Mouse (Mus musculus) heart, postnatal 0 days (tissue): ENCODE data around the gene Atoh7. TPM values are rescaled to one million over a fixed set of nuclear protein-coding genes. Genes with fewer than 3 reads are reported as not detected.
"Not testable (repeated sequence)": the region's sequence is repeated elsewhere in the genome, so short reads cannot be mapped to it uniquely, and the experiment has no call there.

ENCODE experiments used
- ATAC-seq: fragments of 200-750 bp; cut with Nextera tagmentation; 2 replicates; pipeline ENCODE4 v1.8.0; 2017; ENCODE audit warnings: low read depth, moderate number of reproducible peaks, moderate library complexity; ENCODE audit not compliant: insufficient read depth
- DNase-seq: peaks from one replicate; pipeline ENCODE4 v3.0.0-alpha.2; 2016; ENCODE audit warnings: low spot score
- H3K27ac ChIP-seq: fragments of 300-500 bp; sonication (generic); 2 replicates; pipeline ENCODE4 v1.5.1; 2014; ENCODE audit warnings: low read depth, mild to moderate bottlenecking
- H3K27me3 ChIP-seq: fragments of 300-500 bp; sonication (generic); 2 replicates; pipeline ENCODE4 v1.6.1; 2014; ENCODE audit warnings: low read length, mixed read lengths; ENCODE audit not compliant: control insufficient read depth, insufficient read depth
- H3K36me3 ChIP-seq: fragments of 300-500 bp; sonication (generic); replicated peaks from 2 replicates; pipeline ENCODE4 v1.6.1; 2014; ENCODE audit warnings: low read length, mixed read lengths; ENCODE audit not compliant: control insufficient read depth, insufficient read depth
- H3K4me1 ChIP-seq: fragments of 300-500 bp; sonication (generic); 2 replicates; pipeline ENCODE4 v1.6.1; 2014; ENCODE audit warnings: antibody characterized with exemption; ENCODE audit not compliant: control insufficient read depth, insufficient read depth
- H3K4me2 ChIP-seq: fragments of 300-500 bp; sonication (generic); 2 replicates; pipeline ENCODE4 v1.6.1; 2014; ENCODE audit warnings: low read depth, mild to moderate bottlenecking, low read length, moderate library complexity
- H3K4me3 ChIP-seq: fragments of 300-500 bp; sonication (generic); 2 replicates; pipeline ENCODE4 v1.5.1; 2014; ENCODE audit warnings: low read depth, low read length
- H3K9ac ChIP-seq: fragments of 300-500 bp; sonication (generic); replicated peaks from 2 replicates; pipeline ENCODE4 v1.6.1; 2014; ENCODE audit warnings: low read depth, low read length, mixed read lengths
- H3K9me3 ChIP-seq: fragments of 300-500 bp; sonication (generic); replicated peaks from 2 replicates; pipeline ENCODE4 v1.6.1; 2016; ENCODE audit warnings: low read length; ENCODE audit not compliant: control insufficient read depth
- CTCF ChIP-seq: IDR thresholded peaks from 2 replicates; pipeline ENCODE4 v1.5.1; 2016; ENCODE audit warnings: antibody characterized with exemption, control low read depth, low read depth
- EP300 ChIP-seq: IDR thresholded peaks from 2 replicates; pipeline ENCODE4 v1.6.1; 2016; ENCODE audit warnings: antibody characterized with exemption, low read depth
- WGBS: fragments of 180-500 bp; shearing (Covaris S2); extraction: QIAGEN DNeasy Blood & Tissue Kit; methylation state at CpG from one replicate; pipeline ENCODE4 v1.1.7; 2014; 5-methylcytosine and 5-hydroxymethylcytosine counted together
- polyA plus RNA-seq: library from polyadenylated mRNA; unstranded; fragments of >200 nt; fragmentation: Nextera tagmentation; extraction: Ambion mirVana; gene quantifications from 2 replicates; pipeline ENCODE4 v1.2.1, GENCODE M21; 2015
- total RNA-seq: library from RNA; depleted of rRNA; stranded (reverse); fragments of >200 nt; gene quantifications from 2 replicates; pipeline ENCODE4 v1.2.3, GENCODE M21; 2014; ENCODE audit warnings: low replicate concordance; rRNA removed

Gene Atoh7
- total RNA-seq (not detected in 2 replicates), polyA plus RNA-seq (not detected in 2 replicates)

- no peak for ATAC-seq
- no peaks in the 10 kb centered on the region; the same call in 1 of the 2 replicates for H3K4me1 ChIP-seq
- no peak for TF ChIP-seq EP300
- no peak for TF ChIP-seq CTCF
- H3K4me2 ChIP-seq, result peak within 1 kb of the TSS; percentile 70
- H3K36me3 ChIP-seq, result no peaks in the 10 kb centered on the region
- no peak within 1 kb of the TSS for H3K27ac ChIP-seq
- no peaks in the 10 kb centered on the region for H3K9me3 ChIP-seq
- H3K27me3 ChIP-seq, result peaks cover 36% of the 10 kb centered on the region
- no peak for DNase-seq
- 12% methylated on average over 16 of the region's 16 CpGs for WGBS
- peak within 1 kb of the TSS; percentile 46 for H3K4me3 ChIP-seq
- peak within 1 kb of the TSS; percentile 54 for H3K9ac ChIP-seq
Measured at GRCm38 (mm10) chr10:63099521-63099920, at the start of gene Atoh7. Gene Atoh7 (plus strand): TSS chr10:63099651.

GRCm38 (mm10) chr10:63051267-63051666, 48.2 kb upstream of the Atoh7 start:
- no peak overlapping the region for H3K4me2 ChIP-seq
- DNase-seq (no peak), ATAC-seq (no peak)
- H3K9ac ChIP-seq, result no peak overlapping the region
- H3K4me1 ChIP-seq, result no peaks in the 10 kb centered on the region
- H3K4me3 ChIP-seq, result no peak overlapping the region
- no peaks in the 10 kb centered on the region for H3K9me3 ChIP-seq
- no peak overlapping the region for H3K27ac ChIP-seq
- H3K27me3 ChIP-seq, result no peaks in the 10 kb centered on the region
- TF ChIP-seq CTCF, result no peak
- 66% methylated on average over 7 of the region's 7 CpGs for WGBS
- H3K36me3 ChIP-seq, result no peaks in the 10 kb centered on the region

GRCm38 (mm10) chr10:63052011-63052410, 47.4 kb upstream of the Atoh7 start:
- Histone ChIP-seq H3K27ac (no peak overlapping the region), H3K27me3 (no peaks in the 10 kb centered on the region), H3K4me2 (no peak overlapping the region), H3K36me3 (no peaks in the 10 kb centered on the region), H3K9me3 (no peaks in the 10 kb centered on the region), H3K4me1 (no peaks in the 10 kb centered on the region), H3K4me3 (no peak overlapping the region), H3K9ac (no peak overlapping the region)
- ATAC-seq, result no peak
- 85% methylated on average over 6 of the region's 6 CpGs for WGBS
- no peak for DNase-seq
- no peak for TF ChIP-seq EP300
- TF ChIP-seq CTCF, result no peak

- H3K4me3 ChIP-seq, result no peak overlapping the region
- no peak for DNase-seq
- WGBS, result 37% methylated on average over 6 of the region's 6 CpGs
- H3K27ac ChIP-seq, result no peak overlapping the region
- no peak for ATAC-seq
- TF ChIP-seq CTCF, result no peak
- TF ChIP-seq EP300, result no peak
- no peaks in the 10 kb centered on the region for H3K9me3 ChIP-seq
- H3K4me2 ChIP-seq, result no peak overlapping the region
- no peak overlapping the region for H3K9ac ChIP-seq
- H3K4me1 ChIP-seq, result no peaks in the 10 kb centered on the region
- no peaks in the 10 kb centered on the region for H3K27me3 ChIP-seq
- H3K36me3 ChIP-seq, result no peaks in the 10 kb centered on the region
Measured at GRCm38 (mm10) chr10:63053007-63053406, 46.4 kb upstream of the Atoh7 start.

GRCm38 (mm10) chr10:63054071-63054470, 45.4 kb upstream of the Atoh7 start:
- not testable (repeated sequence) for H3K27ac ChIP-seq, ATAC-seq, H3K36me3 ChIP-seq, H3K4me1 ChIP-seq, H3K9ac ChIP-seq, H3K27me3 ChIP-seq, H3K4me2 ChIP-seq, DNase-seq, H3K9me3 ChIP-seq, H3K4me3 ChIP-seq
- 83% methylated on average over 6 of the region's 6 CpGs for WGBS

- 68% methylated on average over 2 of the region's 2 CpGs for WGBS
- TF ChIP-seq CTCF (peak; percentile 7; the same call in 1 of the 2 replicates), EP300 (no peak)
- H3K9me3 ChIP-seq, result no peaks in the 10 kb centered on the region
- H3K9ac ChIP-seq, result no peak overlapping the region
- DNase-seq, result no peak
- H3K4me1 ChIP-seq, result no peaks in the 10 kb centered on the region
- H3K27me3 ChIP-seq, result no peaks in the 10 kb centered on the region
- no peak overlapping the region for H3K27ac ChIP-seq
- no peak overlapping the region for H3K4me2 ChIP-seq
- no peaks in the 10 kb centered on the region for H3K36me3 ChIP-seq
- ATAC-seq, result no peak
- no peak overlapping the region for H3K4me3 ChIP-seq
Measured at GRCm38 (mm10) chr10:63054586-63054985, 44.9 kb upstream of the Atoh7 start.
